Mouse (Mus musculus) CD4-positive, CD25-positive, alpha-beta regulatory T cell, adult 4 months (primary cell): ENCODE data around the gene Rrnad1. TPM values are rescaled to one million over a fixed set of nuclear protein-coding genes. Genes with fewer than 3 reads are reported as not detected.

Experiments
- ATAC-seq: one replicate; pipeline ENCODE4 v1.8.0; 2017
- polyA plus RNA-seq, 2 experiments: library from polyadenylated mRNA; unstranded; fragments of 100-300 nt; shearing (Covaris generic); gene quantifications; one replicate each; pipeline ENCODE4 v1.2.1; 2017

The Rrnad1 gene
- polyA plus RNA-seq, 2 experiments from 2014 or later, result 24.4 to 28.2 TPM

DNA sequence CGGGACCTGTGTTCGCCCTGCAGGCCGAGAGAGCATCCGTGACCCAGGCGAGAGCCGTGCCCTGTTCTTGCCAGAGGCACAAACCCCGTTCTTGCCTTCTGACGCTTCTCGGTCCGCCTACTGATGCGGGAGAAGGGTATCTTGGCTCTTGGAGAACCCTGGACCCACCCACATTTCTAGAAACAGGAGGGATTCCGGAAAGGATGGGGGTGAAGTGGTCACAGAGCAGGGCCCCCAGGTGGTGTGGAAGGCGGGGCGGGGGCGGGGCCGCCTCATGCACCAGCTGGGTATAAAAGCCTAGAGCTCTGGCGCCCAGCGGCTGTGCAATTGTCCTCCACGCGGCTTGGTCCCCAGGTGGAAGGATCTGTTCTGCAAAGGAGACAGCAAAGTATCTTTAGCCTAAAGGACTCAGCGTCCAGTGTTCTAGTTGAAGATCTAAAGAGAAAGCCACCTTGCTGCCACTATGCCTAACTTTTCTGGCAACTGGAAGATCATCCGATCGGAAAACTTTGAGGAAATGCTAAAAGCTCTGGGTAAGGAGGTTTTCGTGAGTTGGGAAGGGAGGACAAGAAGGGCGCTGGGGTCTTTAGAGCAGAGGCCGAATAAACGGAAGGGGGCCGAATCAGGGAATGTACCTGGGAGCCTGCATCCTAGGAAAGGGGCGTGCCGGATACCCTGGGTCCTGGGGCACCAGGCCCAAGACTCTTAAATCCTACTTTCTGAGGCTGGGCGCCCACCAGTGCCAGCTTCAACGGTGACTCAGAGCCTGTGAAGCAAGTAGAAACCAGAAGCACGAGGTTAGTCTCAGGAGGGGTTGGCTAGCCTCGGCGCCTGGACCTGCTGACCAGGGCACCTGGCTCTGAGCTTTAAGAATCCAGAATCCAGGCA, 18.1 kb upstream of the Rrnad1 start, which contains the start of gene Crabp2:
Gene Crabp2, plus strand, starts transcription at position 289 of the 888 bp plus-strand sequence.
- no peak for ATAC-seq

DNA sequence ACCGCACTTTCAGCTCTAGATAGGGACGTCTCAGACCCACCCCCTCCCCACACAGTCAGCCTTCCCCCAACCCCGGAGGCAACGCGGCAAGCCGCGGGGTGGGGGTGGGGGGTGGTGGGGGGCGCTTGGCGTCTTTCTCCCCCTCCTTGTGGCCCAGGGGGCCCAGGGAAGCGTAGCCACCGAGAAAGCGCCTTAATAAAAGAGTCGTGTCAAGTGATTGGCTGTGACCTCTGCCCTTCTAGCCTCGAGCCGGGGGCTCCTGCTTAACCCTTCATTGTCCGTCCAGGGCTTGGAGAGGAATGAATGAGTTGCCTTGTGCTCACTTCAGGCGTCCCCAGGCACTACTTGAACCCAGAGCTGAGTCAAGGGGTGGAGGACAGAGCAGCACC, 17.3 kb upstream of the Rrnad1 start:
- ATAC-seq, result no peak

DNA sequence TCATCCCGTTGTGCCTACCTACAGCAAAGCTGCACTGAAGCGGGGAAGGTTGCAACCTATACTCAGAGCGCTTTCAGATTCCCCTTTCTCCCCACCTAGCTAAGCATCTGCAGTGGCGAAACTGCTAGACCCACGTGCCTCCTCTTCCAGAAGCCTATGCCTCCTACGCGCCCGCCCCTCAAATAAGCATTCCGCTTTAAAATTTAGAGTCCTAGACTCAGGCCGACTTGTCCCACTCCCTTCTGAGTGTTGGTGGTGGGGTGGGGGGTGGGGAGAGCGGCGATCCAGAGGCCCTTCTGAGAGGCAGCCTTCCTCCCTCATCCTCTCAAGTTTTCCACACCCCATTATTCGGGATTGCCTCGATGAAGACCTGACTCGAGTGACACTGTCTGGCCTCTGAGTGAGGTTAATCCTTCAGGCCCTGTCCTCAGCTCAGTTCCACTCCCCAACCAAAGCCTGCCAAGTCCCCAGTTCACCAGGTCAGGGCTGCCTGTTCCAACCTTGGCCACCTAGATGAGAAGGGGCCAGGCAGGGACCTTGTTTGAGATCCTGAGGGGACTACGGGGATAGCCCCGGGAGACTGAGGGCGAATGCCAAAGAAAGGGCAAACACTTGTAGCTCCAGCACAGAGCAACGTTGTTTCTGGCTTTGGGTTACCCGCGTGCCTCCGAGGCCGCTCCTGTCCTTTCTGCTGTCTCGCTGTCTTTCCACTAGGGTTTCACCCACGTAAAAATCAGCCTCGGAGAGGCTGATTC, 16.7 kb upstream of the Rrnad1 start:
- no peak for ATAC-seq

DNA sequence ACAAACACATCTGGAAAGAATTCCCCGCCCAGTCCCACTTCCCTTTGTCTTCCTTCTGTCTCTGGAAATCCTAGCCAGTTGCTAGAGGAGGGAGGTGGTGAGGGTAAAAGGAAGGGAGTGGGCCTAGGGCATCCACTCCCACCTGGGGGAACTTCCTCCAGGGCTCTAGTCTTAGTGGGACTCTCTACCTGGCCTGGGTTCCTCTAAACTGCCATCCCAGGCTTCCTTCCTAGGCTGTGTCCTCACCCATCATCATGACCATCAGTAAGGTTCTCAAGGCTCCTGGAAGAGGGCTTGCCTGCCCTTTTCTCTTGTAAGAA, 16.0 kb upstream of the Rrnad1 start:
- no peak for ATAC-seq

DNA sequence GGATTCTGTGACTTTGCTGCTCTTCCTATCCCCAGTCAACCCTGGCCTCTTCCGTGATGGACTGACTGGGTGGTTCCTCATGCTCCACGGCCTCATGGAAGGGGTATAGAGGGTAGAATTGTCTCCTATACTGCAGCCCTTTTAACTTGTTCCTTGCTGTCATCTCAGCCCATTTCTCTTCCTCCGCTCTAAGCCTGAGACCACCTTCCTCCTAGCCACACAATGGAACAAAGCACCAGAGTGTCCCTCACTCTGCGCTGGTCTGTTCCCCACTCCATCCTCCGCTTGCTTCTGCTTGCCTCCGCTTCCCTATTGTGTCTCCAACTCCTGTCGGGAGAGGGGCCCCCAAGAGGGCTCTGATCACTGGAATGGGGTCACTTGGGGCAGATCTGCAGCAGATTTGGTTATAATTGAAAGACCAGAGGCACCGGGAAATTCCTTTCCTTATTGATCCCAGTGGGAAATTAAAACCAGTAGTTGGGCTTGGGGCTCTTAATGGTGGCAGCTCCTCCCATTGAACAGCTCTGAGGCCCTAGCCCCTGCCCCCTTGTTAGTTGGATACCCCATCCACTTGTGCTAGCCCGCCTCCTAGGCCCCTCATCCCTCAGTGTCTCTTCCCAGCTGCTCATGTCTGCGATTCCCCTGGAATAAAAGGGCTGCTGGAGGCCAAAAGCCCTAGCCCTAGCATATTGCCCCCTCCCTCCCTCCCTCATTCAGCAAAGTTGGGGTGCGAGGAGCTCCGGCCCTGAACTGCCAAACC, 15.4 kb upstream of the Rrnad1 start:
- ATAC-seq, result no peak

DNA sequence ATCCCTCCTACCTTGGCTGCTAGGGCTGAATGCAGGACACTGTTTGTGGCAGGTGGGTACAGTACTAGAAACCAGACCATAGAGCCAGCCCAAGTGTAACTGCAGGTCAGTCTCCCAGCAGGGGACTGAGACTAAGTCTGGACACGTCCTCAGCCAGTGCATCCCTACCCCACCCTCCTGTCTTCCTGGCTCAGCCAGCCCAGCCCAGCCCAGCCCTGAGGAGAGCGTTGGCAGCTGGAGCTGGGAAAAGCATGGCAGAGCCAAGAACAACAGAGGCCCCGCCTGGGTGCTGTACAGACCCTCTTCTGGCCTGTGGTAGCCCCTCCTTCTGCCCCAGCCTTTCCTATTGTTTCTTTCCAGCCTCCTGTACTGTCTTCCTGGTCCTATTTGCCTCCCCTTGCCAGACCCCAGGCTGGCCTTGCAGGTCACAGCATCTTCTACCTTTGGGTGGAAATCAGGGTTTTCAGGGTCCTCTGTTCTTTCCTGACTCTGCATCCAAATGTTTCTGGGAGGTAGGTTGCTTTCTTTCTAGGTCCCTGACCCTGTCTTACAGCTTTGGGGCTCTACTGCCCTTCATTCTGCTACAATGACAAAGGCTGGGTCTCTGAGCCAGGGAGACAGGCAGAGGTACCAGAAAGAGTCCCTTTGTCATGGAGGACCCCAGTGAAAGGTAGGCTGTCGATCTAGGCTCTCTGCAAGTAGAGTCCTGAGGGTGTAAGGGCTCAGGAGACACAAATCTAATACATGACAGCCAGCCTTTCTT, 14.5 kb upstream of the Rrnad1 start:
- ATAC-seq, result no peak

DNA sequence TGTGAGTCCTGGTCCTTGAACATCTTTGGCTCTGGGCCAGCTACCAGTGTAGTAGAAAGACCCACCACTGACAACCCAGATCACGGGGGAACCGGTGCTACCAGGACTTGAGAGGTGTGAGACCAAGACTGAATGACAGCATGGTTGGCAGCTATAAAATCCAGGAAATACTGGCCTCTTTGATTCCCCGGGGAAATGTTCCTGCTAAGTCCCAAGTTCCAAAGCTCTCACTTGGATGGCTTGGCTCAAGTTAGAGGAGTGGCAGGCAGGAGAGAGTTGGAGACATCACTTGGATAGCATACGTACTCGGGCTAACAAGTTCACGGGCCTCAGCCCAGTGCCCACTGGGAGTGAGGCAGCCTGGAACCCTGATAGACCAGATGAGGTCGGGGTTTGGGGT, 13.1 kb upstream of the Rrnad1 start:
- no peak for ATAC-seq

DNA sequence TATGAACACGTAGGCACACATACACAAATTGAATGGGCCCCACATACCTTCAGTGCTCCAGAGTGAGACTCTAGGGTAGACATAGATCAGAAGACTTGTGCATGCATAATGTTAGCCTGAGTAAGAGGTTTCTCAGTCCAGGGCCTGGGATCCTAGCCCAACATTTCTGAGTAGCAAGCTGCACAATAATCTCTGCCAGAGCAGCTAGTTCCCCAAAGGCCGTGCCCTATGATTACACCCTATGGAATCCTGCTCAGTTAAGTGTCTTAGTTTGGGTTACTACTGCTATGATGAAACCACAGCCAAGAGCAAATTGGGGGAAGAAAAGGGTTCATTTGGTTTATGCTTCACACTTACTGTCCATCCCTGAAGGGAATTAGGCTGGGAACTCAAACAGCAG, 12.0 kb upstream of the Rrnad1 start:
- ATAC-seq, result no peak

DNA sequence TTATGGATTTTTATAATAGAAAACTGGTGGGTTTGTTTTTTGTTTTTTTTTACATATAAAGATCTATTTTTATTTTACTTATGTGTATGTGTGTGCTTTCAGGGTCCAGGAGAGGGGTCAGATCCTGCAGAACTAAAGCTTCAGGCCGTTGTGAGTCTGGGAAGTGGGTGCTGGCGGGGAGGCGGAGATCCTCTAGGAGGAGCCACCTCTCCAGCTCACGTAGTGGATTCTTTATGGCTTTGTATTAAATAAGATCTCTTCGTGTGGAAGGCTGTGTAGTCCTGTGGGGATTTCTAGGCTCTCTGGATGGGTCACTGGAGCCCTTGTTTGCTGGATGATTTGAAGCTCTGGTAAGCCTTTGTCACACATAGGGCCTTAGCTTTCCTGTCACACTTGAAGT, 10.1 kb upstream of the Rrnad1 start:
- ATAC-seq, result no peak

DNA sequence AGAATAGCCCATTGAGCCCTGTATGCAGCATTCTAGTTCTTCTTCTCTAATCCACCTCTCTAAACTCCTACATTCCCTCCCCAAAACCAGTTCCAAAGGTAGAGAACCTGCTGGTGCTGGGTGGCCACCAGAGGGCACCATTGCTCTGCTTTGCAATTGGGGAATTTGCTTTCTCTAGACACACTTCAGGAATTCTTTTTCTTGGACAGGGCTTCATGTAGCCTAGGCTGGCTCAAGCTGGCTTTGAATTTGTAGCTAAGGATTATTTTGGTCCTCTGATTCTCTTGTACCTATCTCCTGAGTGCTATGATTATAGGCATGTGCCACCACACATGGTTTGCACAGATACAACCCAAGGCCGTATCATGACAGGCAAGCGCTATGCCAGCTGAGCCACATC, 5.3 kb upstream of the Rrnad1 start:
- ATAC-seq, result no peak

DNA sequence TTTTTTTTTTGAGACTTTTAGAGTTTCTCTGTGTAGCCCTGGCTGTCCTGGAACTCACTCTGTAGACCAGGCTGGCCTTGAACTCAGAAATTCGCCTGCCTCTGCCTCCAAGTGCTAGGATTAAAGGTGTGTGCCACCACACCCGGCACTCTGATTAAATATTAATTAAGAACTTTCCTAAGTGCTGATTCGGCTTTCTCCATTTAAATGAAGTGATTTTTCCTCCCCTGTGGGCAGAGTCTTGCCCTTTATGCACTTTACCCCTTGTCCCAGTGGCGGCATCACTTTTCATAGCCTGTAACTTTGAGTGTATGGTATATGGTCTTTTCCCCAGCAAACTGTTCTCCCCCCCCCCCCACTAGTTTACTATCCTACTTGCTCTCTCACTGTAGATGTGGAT, 4.7 kb upstream of the Rrnad1 start:
- no peak for ATAC-seq

DNA sequence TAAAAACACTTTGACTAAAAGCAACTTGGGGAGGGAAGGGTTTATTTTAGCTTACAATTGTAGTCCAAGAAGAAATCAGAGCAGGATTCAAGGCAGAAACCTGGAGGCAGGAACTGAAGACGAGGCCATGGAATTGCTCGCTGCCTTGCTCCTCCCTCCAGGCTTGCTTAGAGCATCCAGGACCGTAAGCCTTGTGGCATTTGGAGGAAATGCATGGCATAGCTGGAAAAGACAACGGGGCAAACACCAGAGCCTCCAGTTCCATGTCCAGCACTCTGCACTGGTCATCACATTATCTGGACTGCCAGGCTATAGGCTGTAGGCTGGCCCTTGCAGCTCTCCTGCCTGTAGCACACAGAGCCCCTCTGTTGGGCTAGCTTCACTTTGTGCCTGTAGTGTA, 4.0 kb upstream of the Rrnad1 start:
- ATAC-seq, result no peak

DNA sequence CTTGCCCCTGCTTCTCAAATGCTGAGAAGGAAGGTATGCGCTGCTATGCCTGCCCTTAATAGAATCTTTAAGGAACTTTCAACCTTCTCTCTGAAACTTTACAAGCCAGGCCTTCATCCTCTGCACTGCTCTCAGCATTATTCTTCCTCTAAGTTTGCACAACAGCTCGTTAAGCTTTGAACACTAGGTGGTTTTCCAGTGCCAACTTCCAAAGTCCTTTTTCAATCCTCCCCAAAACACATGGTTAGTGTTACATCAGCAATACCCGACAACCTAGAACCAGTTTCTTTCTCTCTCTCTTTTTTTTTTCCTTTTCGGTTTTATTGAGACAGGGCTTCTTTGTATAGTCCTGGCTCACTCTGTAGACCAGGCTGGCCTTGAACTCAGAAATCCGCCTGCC, 3.5 kb upstream of the Rrnad1 start:
- no peak for ATAC-seq

DNA sequence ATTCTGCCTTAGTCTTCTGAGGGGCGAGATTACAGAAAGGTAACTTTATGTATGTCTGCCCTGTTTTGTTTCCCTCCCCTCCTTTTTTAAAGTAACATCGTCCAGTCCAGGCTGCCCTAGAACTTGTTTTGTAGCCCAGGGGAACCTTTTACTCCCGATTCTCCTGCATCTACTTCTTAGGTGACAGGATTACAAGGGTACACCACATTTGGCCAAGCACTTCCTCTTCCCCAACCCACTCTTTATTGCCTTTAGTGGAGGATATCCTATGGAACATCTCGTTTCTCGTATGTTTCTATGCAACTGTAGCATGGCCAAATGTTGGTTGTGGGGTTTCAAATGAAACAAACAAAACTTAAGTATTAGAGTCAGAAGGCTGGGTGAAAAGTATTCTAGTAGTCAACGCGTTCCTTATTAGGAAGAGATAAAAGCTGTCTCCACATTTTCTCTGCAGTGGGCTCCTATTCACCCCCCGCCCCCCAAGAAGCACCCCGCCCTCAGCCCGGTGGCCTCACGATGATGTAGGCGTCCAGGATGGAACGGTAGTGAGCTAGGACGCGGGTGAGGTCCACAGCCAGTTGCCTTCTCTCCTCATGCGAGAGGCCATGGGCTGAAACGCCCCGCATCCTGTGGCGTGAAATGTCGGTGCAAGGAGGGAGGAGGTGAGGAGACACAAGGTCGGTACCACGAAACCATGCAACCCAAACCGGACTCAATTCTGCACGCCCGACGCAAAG, 1.0 kb downstream of the Rrnad1 start:
- ATAC-seq, result no peak

DNA sequence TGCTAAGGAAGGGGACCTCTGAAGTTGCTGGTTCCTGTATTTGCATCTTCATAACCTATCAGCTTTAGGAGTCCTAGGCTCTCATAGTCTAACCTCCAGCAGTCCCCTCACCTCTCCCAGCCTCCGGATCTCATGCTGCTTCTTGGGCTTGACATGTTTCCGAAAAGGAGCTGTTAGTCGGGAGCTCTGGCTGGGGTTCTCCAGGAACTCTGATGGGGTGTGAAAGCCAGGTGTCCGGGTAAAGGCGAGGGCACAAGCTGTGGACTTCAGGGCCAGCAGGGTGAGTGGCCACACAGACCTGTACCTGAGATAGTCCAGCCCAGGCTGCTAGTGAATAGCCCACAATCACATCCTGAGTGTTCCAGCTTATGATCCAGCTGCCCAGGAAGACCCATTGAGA, 3.1 kb downstream of the Rrnad1 start:
- ATAC-seq, result no peak

DNA sequence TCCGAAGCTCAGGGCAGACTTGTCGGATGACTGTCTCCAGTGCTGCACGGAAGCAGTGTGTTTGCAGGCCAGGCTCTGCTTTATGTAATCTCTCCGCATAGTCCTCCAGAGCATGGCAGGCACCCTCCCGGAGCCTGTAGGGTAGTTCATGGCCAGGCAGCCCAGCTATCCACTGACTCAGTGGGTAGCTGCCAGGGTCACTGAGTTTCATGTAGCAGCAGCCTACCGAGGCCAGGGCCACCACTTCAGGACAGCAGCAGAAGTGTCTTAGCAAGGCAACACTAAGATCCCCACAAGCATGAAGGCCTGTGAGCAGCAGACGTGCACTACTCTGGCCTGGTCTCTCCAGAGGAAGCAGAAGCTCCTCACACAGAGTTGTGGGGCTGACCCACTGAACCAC, 5.5 kb downstream of the Rrnad1 start:
- no peak for ATAC-seq

DNA sequence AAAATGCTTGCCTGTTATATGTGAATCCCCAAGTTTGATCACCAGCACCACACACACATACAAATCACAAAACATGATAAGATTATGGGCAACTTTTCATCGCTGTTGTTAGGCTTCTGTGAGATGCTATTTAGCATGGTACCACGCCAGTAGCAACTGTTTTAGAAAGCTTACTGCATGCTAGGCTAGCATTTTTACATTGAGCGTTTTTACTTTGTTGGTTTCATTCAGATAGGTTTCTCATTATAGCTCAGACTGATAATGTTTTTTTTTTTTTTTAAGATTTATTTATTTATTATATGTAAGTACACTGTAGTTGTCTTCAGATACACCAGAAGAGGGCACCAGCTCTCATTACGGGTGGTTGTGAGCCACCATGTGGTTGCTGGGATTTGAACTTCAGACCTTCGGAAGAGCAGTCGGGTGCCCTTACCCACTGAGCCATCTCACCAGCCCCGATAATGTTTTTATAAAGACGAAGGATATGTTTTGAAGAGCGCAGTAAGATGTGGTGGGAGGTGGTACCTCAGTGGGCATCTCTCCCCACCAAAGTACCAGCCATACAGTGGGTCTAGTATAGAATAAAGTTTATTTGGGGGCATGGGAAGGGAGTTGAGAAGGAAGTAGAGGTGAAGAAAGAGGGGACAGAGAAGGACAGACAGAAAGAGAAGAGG, 10.1 kb downstream of the Rrnad1 start:
- no peak for ATAC-seq

DNA sequence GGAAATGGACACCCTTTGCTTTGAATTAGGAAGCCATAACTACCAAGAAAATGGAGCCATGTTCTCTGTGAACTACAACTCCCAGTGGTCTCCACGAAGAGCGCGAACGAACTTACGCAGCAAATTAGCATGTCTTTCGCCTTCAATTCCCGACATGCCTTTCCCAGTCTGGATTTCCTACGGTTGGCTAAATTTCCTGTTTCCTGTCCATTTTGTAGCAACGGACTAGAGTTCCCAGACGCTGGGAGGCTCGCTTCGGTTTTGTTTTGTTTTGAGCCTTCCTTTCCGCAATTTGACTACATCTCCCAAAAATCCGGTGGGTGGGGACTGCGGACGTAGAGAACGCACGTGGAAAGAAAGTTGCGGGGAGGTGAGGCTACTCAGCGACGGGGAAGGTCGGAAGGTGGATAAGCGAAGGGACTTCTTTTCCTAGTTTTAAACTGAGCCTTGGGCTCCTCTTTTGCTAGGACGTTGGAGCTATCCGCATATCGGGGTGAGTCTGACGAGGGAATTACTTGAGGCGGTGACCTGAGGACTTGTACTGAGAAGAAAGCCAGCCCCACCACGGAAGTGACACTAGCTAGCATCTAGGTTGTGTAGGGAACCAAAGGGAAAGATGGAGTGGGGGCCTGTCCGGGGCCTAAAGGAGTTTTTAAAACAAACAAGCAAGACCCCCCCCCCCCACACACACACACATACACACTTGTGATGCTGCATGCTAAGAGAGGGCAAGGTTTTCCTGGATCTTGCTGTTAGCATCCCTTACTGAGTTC, 11.0 kb downstream of the Rrnad1 start, which contains the start of gene Mrpl24:
Gene Mrpl24, plus strand, starts transcription at position 171 of the 773 bp plus-strand sequence.
- peak; percentile 92 for ATAC-seq

DNA sequence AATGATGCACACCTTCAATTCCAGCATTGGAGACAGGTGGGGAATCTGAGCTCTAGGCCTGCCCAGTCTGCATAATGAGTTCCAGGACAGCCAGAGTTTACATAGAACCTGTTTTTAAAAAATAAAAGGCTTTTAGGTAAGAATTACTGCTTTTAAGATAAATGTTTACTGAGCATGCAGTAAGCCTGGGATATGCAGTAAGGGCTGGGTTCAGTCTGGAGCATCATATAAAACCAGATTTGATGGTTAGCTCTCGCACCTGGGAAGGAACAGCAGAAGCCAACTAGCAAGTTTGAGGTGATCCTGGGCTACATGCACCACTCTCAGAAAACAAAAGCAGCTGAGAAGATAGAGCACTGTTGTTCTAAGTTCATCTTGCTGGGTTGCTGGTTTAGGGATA, 12.0 kb downstream of the Rrnad1 start:
- ATAC-seq, result no peak

DNA sequence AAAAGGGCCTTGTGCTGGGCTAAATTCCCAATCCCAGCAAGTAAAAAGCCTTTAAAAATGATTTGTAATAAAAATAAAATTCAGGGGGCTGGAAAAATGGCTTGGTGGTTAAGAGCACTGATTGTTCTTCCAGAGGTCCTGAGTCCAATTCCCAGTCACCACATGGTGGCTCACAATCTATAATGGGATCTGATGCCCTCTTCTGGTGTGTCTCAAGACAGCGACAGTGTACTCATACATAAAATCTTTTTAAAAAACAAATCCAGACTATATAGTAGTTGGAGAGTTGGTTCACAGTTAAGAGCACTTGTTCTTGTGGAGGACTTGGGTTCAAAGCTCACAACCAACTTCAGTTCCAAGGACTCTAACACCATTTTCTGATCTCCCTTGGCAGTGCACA, 13.5 kb downstream of the Rrnad1 start:
- no peak for ATAC-seq
